Mouse (Mus musculus) liver, embryonic 14.5 days (tissue): Measurements from ENCODE around the gene Itpr3.

Experiments used
- CTCF ChIP-seq: IDR thresholded peaks from 2 replicates; pipeline ENCODE4 v1.5.1; 2016; ENCODE audit warnings: antibody characterized with exemption, low read depth, control low read depth
- EP300 ChIP-seq: IDR thresholded peaks from 2 replicates; pipeline ENCODE4 v1.6.1; 2016; ENCODE audit warnings: antibody characterized with exemption, low read depth

DNA sequence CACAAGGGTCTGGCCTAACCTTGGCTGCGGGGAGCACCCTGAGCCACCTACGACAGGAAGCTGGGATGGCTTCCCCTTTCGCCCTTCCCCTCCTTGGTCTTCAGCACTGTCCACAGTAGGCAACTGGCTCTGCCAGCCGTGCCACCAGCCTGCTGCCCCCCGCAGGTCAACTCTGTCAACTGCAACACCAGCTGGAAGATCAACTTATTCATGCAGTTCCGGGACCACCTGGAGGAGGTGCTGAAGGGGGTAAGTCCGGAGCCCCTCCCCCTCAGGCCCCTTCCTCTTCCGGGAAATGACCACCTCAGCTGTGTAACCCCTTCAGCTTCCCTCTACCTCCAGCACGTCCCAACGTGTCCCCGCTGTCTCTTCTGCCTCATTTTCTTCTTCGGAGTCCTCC is 30.3 kb downstream of the Itpr3 start:
- TF ChIP-seq CTCF (peak; percentile 73), EP300 (no peak)
